Comparison of ENCODE assay signal across 17 mouse cellular contexts in genomic region chr3:25773467-25773866, GRCm38 (mm10).
DNase-seq lines count a peak whose midpoint lies in the region; ATAC-seq lines count a peak whose summit lies in the region.
"Had no signal": no experiment of that assay in that cellular context is flagged by ENCODE, and none has a peak within 500 bp of the region (broad histone marks: within the 10 kb centered on the region; RNA-seq: fewer than 3 reads in every experiment).

No protein-coding gene starts in this region.

- ATAC-seq in midbrain, embryonic 13.5 days, result peak; percentile 83
- ATAC-seq: liver, postnatal 0 days had no signal

- no peaks in the 10 kb centered on the region for H3K36me3 ChIP-seq in embryonic facial prominence, embryonic 10.5 days (replicated peaks)
- no peaks in the 10 kb centered on the region for H3K36me3 ChIP-seq in midbrain, embryonic 13.5 days
- H3K36me3 ChIP-seq: limb, embryonic 13.5 days; stomach, embryonic 15.5 days had no signal

- H3K27ac ChIP-seq in embryonic facial prominence, embryonic 10.5 days (replicated peaks), result no peak overlapping the region
- H3K27ac ChIP-seq in midbrain, embryonic 13.5 days, result no peak overlapping the region; the same call in 1 of the 2 replicates
- H3K27ac ChIP-seq: heart, adult 2 months; limb, embryonic 13.5 days; stomach, embryonic 15.5 days had no signal

- H3K9ac ChIP-seq in midbrain, embryonic 13.5 days (replicated peaks), result no peak overlapping the region
- H3K9ac ChIP-seq: limb, embryonic 13.5 days; liver, postnatal 0 days; stomach, embryonic 15.5 days had no signal

- DNase-seq in embryo, embryonic 10.5 days (ENCODE audit: low spot score), result peak; percentile 2
- no peak for DNase-seq in embryo, embryonic 9.5 days (ENCODE audit: extremely low spot score)
- peak; percentile 17 for DNase-seq in layer of hippocampus, adult 9-11 months
- no peak for DNase-seq in layer of hippocampus, adult 9-10 months (ENCODE audit: low spot score)
- peak; percentile 9 for DNase-seq in embryonic facial prominence, embryonic 10.5 days (ENCODE audit: low spot score)
- no peak for DNase-seq in yolk sac, embryonic 10.5 days (ENCODE audit: low spot score)
- DNase-seq in urinary bladder, adult 18-20 months (ENCODE audit: low spot score in 2 of 2), result no peak
- DNase-seq: adrenal gland, postnatal 10 days; cerebellum, adult 9-11 months; heart, adult 2 months; kidney, postnatal 10 days; liver, postnatal 0 days; spleen, adult 18-20 months; thymus, postnatal 25 days had no signal

- no peaks in the 10 kb centered on the region for H3K9me3 ChIP-seq in embryonic facial prominence, embryonic 10.5 days
- no peaks in the 10 kb centered on the region for H3K9me3 ChIP-seq in midbrain, embryonic 13.5 days
- H3K9me3 ChIP-seq: limb, embryonic 13.5 days; stomach, embryonic 15.5 days had no signal

- no peak overlapping the region for H3K4me2 ChIP-seq in midbrain, embryonic 13.5 days (replicated peaks)
- H3K4me2 ChIP-seq: limb, embryonic 13.5 days; stomach, embryonic 15.5 days had no signal

- H3K27me3 ChIP-seq in embryonic facial prominence, embryonic 10.5 days (replicated peaks; ENCODE audit: low read depth, poor library complexity, severe bottlenecking), result no peaks in the 10 kb centered on the region
- no peaks in the 10 kb centered on the region for H3K27me3 ChIP-seq in midbrain, embryonic 13.5 days
- H3K27me3 ChIP-seq: limb, embryonic 13.5 days; stomach, embryonic 15.5 days had no signal

- H3K4me1 ChIP-seq in embryonic facial prominence, embryonic 10.5 days, result no peaks in the 10 kb centered on the region
- H3K4me1 ChIP-seq in midbrain, embryonic 13.5 days (replicated peaks), result peaks cover 11% of the 10 kb centered on the region
- H3K4me1 ChIP-seq: limb, embryonic 13.5 days; stomach, embryonic 15.5 days had no signal

- no peak overlapping the region for H3K4me3 ChIP-seq in embryonic facial prominence, embryonic 10.5 days
- H3K4me3 ChIP-seq in midbrain, embryonic 13.5 days (replicated peaks), result no peak overlapping the region
- H3K4me3 ChIP-seq: heart, adult 2 months; limb, embryonic 13.5 days; stomach, embryonic 15.5 days had no signal

Comparison
In these comparisons a context has a peak if more than half of its experiments do, and no peak if none do; other contexts are left out.
1. DNase-seq: peak in embryo, embryonic 10.5 days (single experiment), layer of hippocampus, adult 9-11 months (single experiment) and embryonic facial prominence, embryonic 10.5 days (single experiment); none in embryo, embryonic 9.5 days (single experiment), layer of hippocampus, adult 9-10 months (single experiment), yolk sac, embryonic 10.5 days (single experiment) and urinary bladder, adult 18-20 months (0 of 2).